Mouse (Mus musculus) heart, embryonic 15.5 days (tissue): ENCODE measurements around the gene Usp2. TPM values are rescaled to one million over a fixed set of nuclear protein-coding genes. Genes with fewer than 3 reads are reported as not detected.
A peak's percentile ranks its signal among the peaks of the same experiment; 100 is the strongest.

Experiments
- ATAC-seq: fragments of 200-750 bp; cut with Nextera tagmentation; replicated peaks from 2 replicates; pipeline ENCODE4 v1.8.0; 2017; ENCODE audit warnings: low read depth, moderate TSS enrichment; ENCODE audit not compliant: insufficient number of reproducible peaks, insufficient read depth, low FRiP score
- H3K27ac ChIP-seq: fragments of 300-500 bp; sonication (generic); 2 replicates; pipeline ENCODE4 v1.5.1; 2015; ENCODE audit warnings: mild to moderate bottlenecking, inconsistent platforms
- H3K27me3 ChIP-seq: fragments of 300-500 bp; sonication (generic); 2 replicates; pipeline ENCODE4 v1.6.1; 2015; ENCODE audit warnings: inconsistent platforms
- H3K36me3 ChIP-seq: fragments of 300-500 bp; sonication (generic); 2 replicates; pipeline ENCODE4 v1.6.1; 2015; ENCODE audit warnings: mild to moderate bottlenecking, inconsistent platforms
- H3K4me1 ChIP-seq: fragments of 300-500 bp; sonication (generic); replicated peaks from 2 replicates; pipeline ENCODE4 v1.6.1; 2015; ENCODE audit warnings: inconsistent platforms
- H3K4me2 ChIP-seq: fragments of 300-500 bp; sonication (generic); 2 replicates; pipeline ENCODE4 v1.6.1; 2015; ENCODE audit warnings: inconsistent platforms, mild to moderate bottlenecking, moderate library complexity
- H3K4me3 ChIP-seq: fragments of 300-500 bp; sonication (generic); 2 replicates; pipeline ENCODE4 v1.5.1; 2015; ENCODE audit warnings: mild to moderate bottlenecking, inconsistent platforms
- H3K9ac ChIP-seq: fragments of 300-500 bp; sonication (generic); 2 replicates; pipeline ENCODE4 v1.6.1; 2015; ENCODE audit warnings: mild to moderate bottlenecking, inconsistent platforms
- H3K9me3 ChIP-seq: fragments of 300-500 bp; sonication (generic); replicated peaks from 2 replicates; pipeline ENCODE4 v1.6.1; 2016; ENCODE audit warnings: inconsistent platforms
- WGBS: fragments of 180-500 bp; shearing (Covaris S2); methylation state at CpG from one replicate; pipeline ENCODE4 v1.1.7; 2015; ENCODE audit warnings: mixed read lengths; 5-methylcytosine and 5-hydroxymethylcytosine counted together
- polyA plus RNA-seq: library from polyadenylated mRNA; unstranded; fragments of >200 nt; fragmentation: Nextera tagmentation; extraction: Ambion mirVana; gene quantifications from 2 replicates; pipeline ENCODE4 v1.2.1, GENCODE M21; 2015

Gene Usp2
- polyA plus RNA-seq, 1 experiment from 2014 or later, result 74.9 TPM

DNA sequence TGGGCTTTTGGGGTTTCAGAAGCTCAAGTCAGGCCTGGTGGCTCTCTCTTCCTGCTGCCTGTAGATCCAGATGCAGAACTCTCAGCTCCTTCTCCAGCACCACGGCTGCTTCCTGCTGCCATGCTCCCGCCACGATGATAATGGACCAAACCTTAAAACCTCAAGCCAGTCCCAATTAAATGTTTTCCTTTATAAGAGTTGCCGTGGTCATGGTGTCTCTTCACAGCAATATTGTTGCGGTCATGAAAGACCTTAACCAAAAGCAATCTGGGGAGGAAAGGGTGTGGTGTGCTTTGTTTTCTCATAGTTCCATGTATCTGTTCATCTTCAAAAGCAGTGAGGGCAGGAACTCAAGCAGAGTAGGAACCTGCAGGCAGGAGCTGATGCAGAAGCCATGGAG, 29.7 kb upstream of the Usp2 start:
- no peak for ATAC-seq
- 81% methylated on average over 5 of the region's 5 CpGs for WGBS
- Histone ChIP-seq H3K4me1 (no peaks in the 10 kb centered on the region), H3K36me3 (no peaks in the 10 kb centered on the region), H3K4me2 (no peak overlapping the region), H3K9ac (no peak overlapping the region), H3K9me3 (no peaks in the 10 kb centered on the region), H3K4me3 (no peak overlapping the region), H3K27ac (no peak overlapping the region), H3K27me3 (peaks cover 6% of the 10 kb centered on the region)

DNA sequence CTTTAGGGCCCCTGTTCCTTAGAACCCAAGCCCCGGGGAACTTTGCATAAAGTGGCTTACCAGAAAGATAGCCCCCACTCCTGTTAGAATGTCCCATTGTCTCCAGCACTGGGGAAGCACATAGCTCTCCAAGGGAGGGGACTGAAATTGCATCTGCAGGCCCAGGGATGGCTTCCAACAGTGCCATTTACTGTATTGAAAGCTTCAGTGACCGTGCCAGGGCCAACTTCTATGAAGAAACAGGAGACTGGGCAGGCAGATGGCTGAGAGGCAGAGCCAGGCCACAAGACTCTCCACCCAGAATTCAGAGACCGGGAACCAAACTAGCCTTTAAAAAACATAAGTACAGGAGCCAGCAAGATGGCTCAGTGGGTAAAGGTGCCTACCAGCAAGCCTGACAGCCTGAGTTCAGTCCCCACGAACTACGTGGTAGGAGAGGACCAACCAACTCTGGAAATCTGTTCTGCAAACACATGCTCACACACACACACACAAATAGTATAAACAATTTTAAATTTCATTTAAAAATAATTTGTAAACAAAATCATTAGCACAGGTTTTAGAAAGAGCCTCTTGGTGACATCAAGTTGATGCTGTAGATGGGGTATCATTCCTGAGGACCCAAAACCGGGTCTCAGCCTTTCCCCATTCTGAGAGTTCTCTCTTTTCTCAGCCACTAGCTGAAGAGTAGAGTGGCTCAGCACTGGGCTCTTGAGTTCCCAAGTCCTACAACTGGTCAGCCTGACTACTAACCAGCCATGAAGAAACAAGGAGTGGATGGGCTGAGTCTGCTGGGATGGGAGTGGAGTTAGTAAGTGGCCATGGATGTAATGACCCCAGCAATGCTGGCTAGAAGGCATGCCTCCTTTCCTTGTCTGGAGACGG, 25.1 kb upstream of the Usp2 start:
- peaks cover 48% of the 10 kb centered on the region for H3K27me3 ChIP-seq
- no peak overlapping the region for H3K9ac ChIP-seq
- no peak overlapping the region for H3K27ac ChIP-seq
- no peak overlapping the region for H3K4me3 ChIP-seq
- ATAC-seq, result no peak
- H3K9me3 ChIP-seq, result no peaks in the 10 kb centered on the region
- no peaks in the 10 kb centered on the region for H3K36me3 ChIP-seq
- peaks cover 16% of the 10 kb centered on the region for H3K4me1 ChIP-seq
- 79% methylated on average over 7 of the region's 7 CpGs for WGBS
- no peak overlapping the region for H3K4me2 ChIP-seq

DNA sequence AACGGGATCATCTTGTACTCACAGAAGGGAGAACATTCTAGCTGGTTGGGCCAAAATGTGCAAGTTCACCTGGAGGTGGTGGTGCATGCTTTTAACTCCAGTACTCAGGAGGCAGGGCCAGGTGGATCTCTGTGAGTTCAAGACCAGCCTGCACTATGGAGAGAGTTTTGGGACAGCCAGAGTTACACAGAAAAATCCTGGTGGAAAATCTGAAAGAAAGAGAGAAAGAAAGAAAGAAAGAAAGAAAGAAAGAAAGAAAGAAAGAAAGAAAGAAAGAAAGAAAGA, 24.5 kb upstream of the Usp2 start:
- peaks cover 48% of the 10 kb centered on the region for H3K27me3 ChIP-seq
- H3K9ac ChIP-seq, result no peak overlapping the region
- H3K27ac ChIP-seq, result no peak overlapping the region
- 88% methylated on average over 1 of the region's 1 CpGs for WGBS
- peaks cover 16% of the 10 kb centered on the region for H3K4me1 ChIP-seq
- no peak overlapping the region for H3K4me2 ChIP-seq
- no peak overlapping the region for H3K4me3 ChIP-seq
- H3K36me3 ChIP-seq, result no peaks in the 10 kb centered on the region
- H3K9me3 ChIP-seq, result no peaks in the 10 kb centered on the region
- ATAC-seq, result no peak

DNA sequence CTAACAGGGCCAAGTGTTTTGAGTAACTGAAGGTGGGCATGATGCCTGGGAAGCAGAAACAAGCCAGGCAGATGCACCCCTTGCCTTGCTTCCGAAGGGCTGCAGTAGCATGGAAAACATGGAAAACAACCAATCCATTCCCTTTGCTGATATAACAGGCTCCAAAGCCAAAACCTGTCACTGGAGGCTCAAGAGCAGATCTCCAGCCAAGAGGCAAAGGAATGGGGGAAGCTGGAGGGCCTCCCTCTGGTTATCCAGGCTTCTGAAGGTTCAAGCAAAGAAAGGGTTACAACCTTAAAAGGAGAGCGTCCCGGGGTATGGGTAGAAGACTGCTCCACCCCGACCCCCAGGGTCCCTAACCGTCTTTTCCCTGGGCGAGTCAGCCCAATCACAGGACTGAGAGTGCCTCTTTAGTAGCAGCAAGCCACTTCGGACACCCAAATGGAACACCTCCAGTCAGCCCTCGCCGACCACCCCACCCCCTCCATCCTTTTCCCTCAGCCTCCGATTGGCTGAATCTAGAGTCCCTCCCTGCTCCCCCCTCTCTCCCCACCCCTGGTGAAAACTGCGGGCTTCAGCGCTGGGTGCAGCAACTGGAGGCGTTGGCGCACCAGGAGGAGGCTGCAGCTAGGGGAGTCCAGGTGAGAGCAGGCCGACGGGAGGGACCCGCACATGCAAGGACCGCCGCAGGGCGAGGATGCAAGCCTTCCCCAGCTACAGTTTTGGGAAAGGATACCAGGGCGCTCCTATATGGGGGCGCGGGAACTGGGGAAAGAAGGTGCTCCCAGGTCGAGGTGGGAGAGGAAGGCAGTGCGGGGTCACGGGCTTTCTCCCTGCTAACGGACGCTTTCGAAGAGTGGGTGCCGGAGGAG, 23.7 kb upstream of the Usp2 start, which contains the start of gene Thy1:
Gene Thy1 (plus strand): TSS at position 549 of the 872 bp plus-strand sequence.
- Histone ChIP-seq H3K4me2 (peak within 1 kb of the TSS; percentile 62), H3K9me3 (no peaks in the 10 kb centered on the region), H3K36me3 (no peaks in the 10 kb centered on the region), H3K27ac (no peak within 1 kb of the TSS), H3K27me3 (peaks cover 48% of the 10 kb centered on the region), H3K4me3 (peak within 1 kb of the TSS; percentile 46), H3K4me1 (peaks cover 16% of the 10 kb centered on the region), H3K9ac (0 out of 2 replicates have a peak within 1 kb of the TSS, but pooled peaks have one; percentile 18)
- 2% methylated on average over 30 of the region's 30 CpGs for WGBS
- peak; percentile 66; the same call in 1 of the 2 replicates for ATAC-seq

DNA sequence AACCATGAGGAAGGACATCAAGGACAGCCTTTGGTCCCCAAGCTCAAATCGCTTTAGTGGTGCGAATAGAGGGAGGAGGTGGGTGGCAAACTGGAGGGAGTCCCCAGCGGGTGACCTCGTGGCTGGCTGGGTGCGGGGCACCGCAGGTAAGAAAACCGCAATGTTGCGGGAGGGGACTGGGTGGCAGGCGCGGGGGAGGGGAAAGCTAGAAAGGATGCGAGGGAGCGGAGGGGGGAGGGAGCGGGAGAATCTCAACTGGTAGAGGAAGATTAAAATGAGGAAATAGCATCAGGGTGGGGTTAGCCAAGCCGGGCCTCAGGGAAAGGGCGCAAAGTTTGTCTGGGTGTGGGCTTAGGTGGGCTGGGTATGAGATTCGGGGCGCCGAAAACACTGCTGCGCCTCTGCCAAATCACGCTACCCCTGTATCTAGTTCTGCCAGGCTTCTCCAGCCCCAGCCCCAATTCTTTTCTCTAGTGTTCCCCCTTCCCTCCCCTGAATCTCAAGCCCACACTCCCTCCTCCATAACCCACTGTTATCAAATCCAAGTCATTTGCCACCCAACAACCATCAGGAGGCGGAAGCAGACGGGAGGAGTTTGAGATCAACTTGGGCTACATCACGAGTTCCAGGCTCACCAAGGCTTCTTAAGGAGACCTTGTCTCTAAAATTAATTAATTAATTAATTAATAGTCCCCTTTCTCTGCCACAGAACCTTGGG, 23.0 kb upstream of the Usp2 start:
- no peaks in the 10 kb centered on the region for H3K36me3 ChIP-seq
- H3K4me2 ChIP-seq, result peak overlapping the region; percentile 62
- ATAC-seq, result no peak
- no peaks in the 10 kb centered on the region for H3K9me3 ChIP-seq
- H3K27me3 ChIP-seq, result peaks cover 48% of the 10 kb centered on the region
- peak overlapping the region; percentile 46 for H3K4me3 ChIP-seq
- H3K4me1 ChIP-seq, result peaks cover 19% of the 10 kb centered on the region
- 2% methylated on average over 23 of the region's 23 CpGs for WGBS
- no peak overlapping the region for H3K27ac ChIP-seq
- H3K9ac ChIP-seq, result 0 out of 2 replicates have a peak overlapping the region, but pooled peaks have one; percentile 18

DNA sequence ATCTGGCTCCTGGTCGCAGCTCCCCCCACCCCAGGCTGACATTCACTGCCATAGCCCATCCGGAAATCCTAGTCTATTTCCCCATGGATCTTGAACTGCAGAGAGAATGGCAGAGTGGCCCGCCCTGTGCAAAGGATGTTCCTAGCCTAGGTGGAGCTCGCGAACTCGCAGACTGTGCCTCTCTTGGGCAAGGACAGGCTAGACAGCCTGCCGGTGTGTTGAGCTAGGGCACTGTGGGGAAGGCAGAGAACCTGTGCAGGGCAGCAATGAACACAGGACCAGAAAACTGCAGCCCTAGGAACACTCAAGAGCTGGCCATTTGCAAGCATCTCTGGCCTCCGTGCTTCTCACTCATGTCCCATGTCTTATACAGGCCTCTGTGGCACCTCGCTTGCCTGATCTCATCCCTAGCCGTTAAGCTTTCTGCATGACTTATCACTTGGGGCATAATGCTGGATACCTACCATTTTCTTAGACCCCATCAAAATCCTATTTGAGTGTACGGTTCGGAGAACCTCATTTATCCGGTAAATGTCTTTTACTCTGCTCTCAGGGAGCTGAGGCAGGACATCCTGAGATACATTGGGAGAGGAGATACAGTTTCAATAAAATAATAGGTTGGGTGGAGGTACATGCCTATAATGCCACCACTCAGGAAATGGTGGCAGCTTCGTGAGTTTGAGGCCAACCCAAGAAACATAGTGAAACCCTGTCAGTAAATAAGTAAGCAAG, 22.2 kb upstream of the Usp2 start:
- ATAC-seq, result no peak
- Histone ChIP-seq H3K4me3 (peak overlapping the region; percentile 46), H3K9me3 (no peaks in the 10 kb centered on the region), H3K27ac (no peak overlapping the region), H3K27me3 (peaks cover 48% of the 10 kb centered on the region), H3K9ac (no peak overlapping the region), H3K36me3 (no peaks in the 10 kb centered on the region), H3K4me1 (peaks cover 19% of the 10 kb centered on the region), H3K4me2 (peak overlapping the region; percentile 62; the same call in 1 of the 2 replicates)
- WGBS, result 45% methylated on average over 14 of the region's 14 CpGs

DNA sequence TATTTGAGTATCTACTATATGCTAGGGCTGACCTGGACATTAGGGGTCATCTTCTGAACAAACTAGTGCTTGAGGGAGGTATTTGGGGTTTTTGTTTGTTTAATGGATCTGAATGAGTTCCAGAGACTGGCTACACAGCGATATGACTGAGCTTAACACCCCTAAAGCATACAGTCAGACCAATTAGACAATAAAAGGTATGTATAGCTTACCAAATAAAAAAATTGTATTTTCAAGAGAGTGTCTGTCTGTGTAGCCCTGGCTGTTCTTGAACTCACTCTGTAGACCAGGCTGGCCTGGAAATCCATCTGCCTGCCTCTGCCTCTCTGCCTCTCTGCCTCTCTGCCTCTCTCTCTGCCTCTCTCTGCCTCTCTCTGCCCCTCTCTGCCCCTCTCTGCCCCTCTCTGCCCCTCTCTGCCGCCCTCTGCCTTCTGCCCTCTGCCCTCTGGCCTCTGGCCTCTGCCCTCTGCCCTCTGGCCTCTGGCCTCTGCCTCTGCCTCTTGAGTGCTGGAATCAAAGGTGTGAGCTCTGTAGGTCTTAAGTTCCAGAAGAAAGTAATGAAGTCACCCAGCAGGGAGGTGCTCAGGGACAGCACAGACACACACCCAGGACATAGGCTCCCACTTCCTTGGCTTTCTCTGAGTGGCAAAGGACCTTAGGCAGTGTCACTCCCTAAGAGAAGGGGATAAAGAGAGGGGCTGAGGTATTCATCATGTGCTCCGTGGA, 21.5 kb upstream of the Usp2 start:
- Histone ChIP-seq H3K36me3 (no peaks in the 10 kb centered on the region), H3K4me1 (peaks cover 19% of the 10 kb centered on the region), H3K27ac (no peak overlapping the region), H3K9me3 (no peaks in the 10 kb centered on the region), H3K4me3 (peak overlapping the region; percentile 46; the same call in 1 of the 2 replicates), H3K4me2 (no peak overlapping the region), H3K27me3 (peaks cover 48% of the 10 kb centered on the region), H3K9ac (no peak overlapping the region)
- WGBS, result 77% methylated on average over 3 of the region's 3 CpGs
- ATAC-seq, result no peak

DNA sequence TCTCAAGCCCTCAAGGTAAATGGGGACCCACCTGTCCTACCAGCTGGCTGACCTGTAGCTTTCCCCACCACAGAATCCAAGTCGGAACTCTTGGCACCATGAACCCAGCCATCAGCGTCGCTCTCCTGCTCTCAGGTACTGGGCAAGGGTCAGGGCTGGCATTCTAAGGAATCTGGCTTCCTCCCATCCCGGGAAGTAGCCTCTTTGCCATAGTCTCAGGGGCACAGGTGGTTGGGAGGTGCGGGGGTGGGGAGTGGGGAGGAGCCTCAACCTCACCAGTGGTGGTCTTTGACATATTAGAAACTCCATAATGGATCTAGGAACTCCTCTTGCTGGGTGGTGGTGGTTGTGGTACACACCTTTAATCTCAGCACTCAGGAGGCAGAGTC, 20.9 kb upstream of the Usp2 start:
- H3K4me1 ChIP-seq, result peaks cover 19% of the 10 kb centered on the region
- WGBS, result 76% methylated on average over 5 of the region's 5 CpGs
- H3K27me3 ChIP-seq, result peaks cover 48% of the 10 kb centered on the region
- no peak overlapping the region; the same call in 1 of the 2 replicates for H3K4me2 ChIP-seq
- H3K9ac ChIP-seq, result no peak overlapping the region
- no peak overlapping the region for H3K27ac ChIP-seq
- peak overlapping the region; percentile 3; the same call in 1 of the 2 replicates for H3K4me3 ChIP-seq
- H3K9me3 ChIP-seq, result no peaks in the 10 kb centered on the region
- H3K36me3 ChIP-seq, result no peaks in the 10 kb centered on the region
- no peak for ATAC-seq

DNA sequence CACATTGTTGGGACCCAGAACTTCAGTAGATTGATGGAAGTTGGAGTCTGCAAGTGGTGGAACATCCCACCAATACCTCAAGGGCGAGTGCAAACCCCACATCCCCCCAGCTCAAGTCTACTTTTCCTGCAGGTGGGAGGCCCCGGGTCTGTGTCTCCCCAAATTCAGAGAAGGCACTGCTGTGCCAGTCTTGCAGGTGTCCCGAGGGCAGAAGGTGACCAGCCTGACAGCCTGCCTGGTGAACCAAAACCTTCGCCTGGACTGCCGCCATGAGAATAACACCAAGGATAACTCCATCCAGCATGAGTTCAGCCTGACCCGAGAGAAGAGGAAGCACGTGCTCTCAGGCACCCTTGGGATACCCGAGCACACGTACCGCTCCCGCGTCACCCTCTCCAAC, 20.4 kb upstream of the Usp2 start:
- H3K9me3 ChIP-seq, result no peaks in the 10 kb centered on the region
- no peaks in the 10 kb centered on the region for H3K36me3 ChIP-seq
- H3K27me3 ChIP-seq, result peaks cover 47% of the 10 kb centered on the region
- no peak overlapping the region for H3K27ac ChIP-seq
- H3K4me2 ChIP-seq, result no peak overlapping the region; the same call in 1 of the 2 replicates
- 84% methylated on average over 12 of the region's 12 CpGs for WGBS
- no peak for ATAC-seq
- no peak overlapping the region for H3K4me3 ChIP-seq
- peaks cover 19% of the 10 kb centered on the region for H3K4me1 ChIP-seq
- H3K9ac ChIP-seq, result no peak overlapping the region

DNA sequence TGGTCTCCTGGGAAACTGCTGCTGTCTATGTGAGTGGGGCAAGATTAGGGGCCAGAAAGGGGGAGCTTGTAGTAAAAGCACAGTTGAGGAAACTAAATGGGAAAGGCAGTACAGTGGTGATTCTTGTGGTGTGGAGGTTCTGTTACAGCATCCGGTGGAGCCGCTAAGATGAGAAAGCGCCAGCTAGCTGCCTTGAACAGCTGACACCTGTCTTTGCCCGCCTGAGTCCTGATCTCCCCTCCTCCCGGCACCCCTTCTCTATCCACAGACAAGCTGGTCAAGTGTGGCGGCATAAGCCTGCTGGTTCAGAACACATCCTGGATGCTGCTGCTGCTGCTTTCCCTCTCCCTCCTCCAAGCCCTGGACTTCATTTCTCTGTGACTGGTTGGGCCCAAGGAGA, 19.8 kb upstream of the Usp2 start:
- H3K27me3 ChIP-seq, result peaks cover 43% of the 10 kb centered on the region
- ATAC-seq, result no peak
- peaks cover 19% of the 10 kb centered on the region for H3K4me1 ChIP-seq
- H3K4me2 ChIP-seq, result no peak overlapping the region
- no peaks in the 10 kb centered on the region for H3K9me3 ChIP-seq
- H3K9ac ChIP-seq, result no peak overlapping the region
- H3K36me3 ChIP-seq, result no peaks in the 10 kb centered on the region
- no peak overlapping the region for H3K27ac ChIP-seq
- WGBS, result 53% methylated on average over 6 of the region's 6 CpGs
- no peak overlapping the region for H3K4me3 ChIP-seq
